Mouse (Mus musculus) thymus, postnatal 10 days (tissue): ENCODE results near the gene Pvalb.

Source experiments
- DNase-seq, 2 experiments: peaks; one replicate each; pipeline ENCODE4 v3.0.0; 2021; ENCODE audit warnings: low spot score in 2 of 2

Pvalb gene

GRCm38 (mm10) chr15:78195096-78195880, 10.9 kb downstream of the Pvalb start:
- DNase-seq = no peak

GRCm38 (mm10) chr15:78194320-78194719, 11.9 kb downstream of the Pvalb start:
- DNase-seq = no peak

- DNase-seq = no peak
Measured at GRCm38 (mm10) chr15:78189636-78190035, 16.6 kb downstream of the Pvalb start.

GRCm38 (mm10) chr15:78188546-78188945, 17.7 kb downstream of the Pvalb start:
- DNase-seq = no peak

GRCm38 (mm10) chr15:78186906-78187305, 19.3 kb downstream of the Pvalb start:
- no peak for DNase-seq

GRCm38 (mm10) chr15:78185609-78186008, 20.6 kb downstream of the Pvalb start:
- DNase-seq = no peak

- peak in 1 of 2 experiments; percentile 55 for DNase-seq
Measured at GRCm38 (mm10) chr15:78184855-78185254, 21.3 kb downstream of the Pvalb start.

GRCm38 (mm10) chr15:78181701-78182405, 24.3 kb downstream of the Pvalb start:
- DNase-seq = no peak

- DNase-seq = no peak
Measured at GRCm38 (mm10) chr15:78179775-78180174, 26.4 kb downstream of the Pvalb start.

GRCm38 (mm10) chr15:78178397-78178796, 27.8 kb downstream of the Pvalb start:
- DNase-seq = peak; percentile 68 to 87

- no peak for DNase-seq
Measured at GRCm38 (mm10) chr15:78177257-78177656, 28.9 kb downstream of the Pvalb start.

GRCm38 (mm10) chr15:78174887-78175245, 31.3 kb downstream of the Pvalb start:
- DNase-seq = no peak

GRCm38 (mm10) chr15:78173972-78174886, 32.0 kb downstream of the Pvalb start, which contains the start of gene Ift27:
Ift27 (minus strand) TSS chr15:78174107.
- peak; percentile 94 to 99 for DNase-seq

GRCm38 (mm10) chr15:78172899-78173817, 33.0 kb downstream of the Pvalb start:
- DNase-seq = peak; percentile 11 to 25

- DNase-seq = peak; percentile 29 to 34
Measured at GRCm38 (mm10) chr15:78172256-78172898, 33.8 kb downstream of the Pvalb start.

- DNase-seq = peak in 1 of 2 experiments; percentile 23
Measured at GRCm38 (mm10) chr15:78171651-78172050, 34.5 kb downstream of the Pvalb start.

GRCm38 (mm10) chr15:78170708-78171107, 35.5 kb downstream of the Pvalb start:
- peak; percentile 50 to 64 for DNase-seq

GRCm38 (mm10) chr15:78169566-78169965, 36.6 kb downstream of the Pvalb start:
- no peak for DNase-seq

- DNase-seq = no peak
Measured at GRCm38 (mm10) chr15:78165292-78165691, 40.9 kb downstream of the Pvalb start.

- DNase-seq = no peak
Measured at GRCm38 (mm10) chr15:78164466-78164865, 41.7 kb downstream of the Pvalb start.
